Mouse (Mus musculus): ENCODE measurements around the gene Olfr715b. TPM values are rescaled to one million over a fixed set of nuclear protein-coding genes. Genes with fewer than 3 reads are reported as not detected.
"Not testable (repeated sequence)": the region's sequence is repeated elsewhere in the genome, so short reads cannot be mapped to it uniquely, and the experiment has no call there.

Olfr715b gene
- polyA plus RNA-seq (2015; fragmentation: Nextera tagmentation; extraction: Ambion mirVana), result not detected in 2 replicates

GRCm38 (mm10) chr7:107110269-107110668 lies at the start of gene Olfr715b:
TSS of gene Olfr715b (minus strand) at chr7:107110369.
- H3K9ac ChIP-seq; H3K27ac ChIP-seq; ATAC-seq (ENCODE audit: insufficient number of reproducible peaks, insufficient read depth, low FRiP score, low TSS enrichment, low read depth); H3K4me2 ChIP-seq; H3K9me3 ChIP-seq; H3K27me3 ChIP-seq; H3K36me3 ChIP-seq; H3K4me3 ChIP-seq; H3K4me1 ChIP-seq: not testable (repeated sequence)
- WGBS, result 82% methylated on average over 2 of the region's 2 CpGs

DNA sequence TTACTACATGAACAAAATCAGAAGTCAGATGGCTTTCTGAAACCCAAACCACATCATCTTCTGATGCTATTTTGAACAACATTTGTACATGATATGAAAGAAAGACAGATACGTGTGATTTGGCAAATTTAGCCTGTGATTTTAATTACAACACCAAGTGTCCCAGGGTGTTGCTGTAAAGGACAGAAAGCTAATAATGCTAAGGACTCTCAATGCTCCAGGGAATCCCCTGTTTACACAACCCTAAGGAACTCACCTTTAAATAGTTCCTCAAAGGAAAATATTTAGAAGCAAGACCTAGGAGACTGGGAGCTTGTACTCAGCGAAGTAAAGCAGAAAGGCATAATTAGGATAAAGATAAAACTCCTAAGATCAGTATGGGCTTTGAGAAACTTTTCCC lies 27.9 kb upstream of the Olfr715b start, which contains the start of gene Olfr716:
Gene Olfr716, plus strand, starts transcription at position 301 of the 400 bp plus-strand sequence.
- not testable (repeated sequence) for H3K4me2 ChIP-seq; H3K9ac ChIP-seq; H3K36me3 ChIP-seq; ATAC-seq (ENCODE audit: insufficient number of reproducible peaks, insufficient read depth, low FRiP score, low TSS enrichment, low read depth); H3K27me3 ChIP-seq; H3K4me1 ChIP-seq; H3K9me3 ChIP-seq; H3K4me3 ChIP-seq; H3K27ac ChIP-seq
- 69% methylated on average over 2 of the region's 2 CpGs for WGBS

DNA sequence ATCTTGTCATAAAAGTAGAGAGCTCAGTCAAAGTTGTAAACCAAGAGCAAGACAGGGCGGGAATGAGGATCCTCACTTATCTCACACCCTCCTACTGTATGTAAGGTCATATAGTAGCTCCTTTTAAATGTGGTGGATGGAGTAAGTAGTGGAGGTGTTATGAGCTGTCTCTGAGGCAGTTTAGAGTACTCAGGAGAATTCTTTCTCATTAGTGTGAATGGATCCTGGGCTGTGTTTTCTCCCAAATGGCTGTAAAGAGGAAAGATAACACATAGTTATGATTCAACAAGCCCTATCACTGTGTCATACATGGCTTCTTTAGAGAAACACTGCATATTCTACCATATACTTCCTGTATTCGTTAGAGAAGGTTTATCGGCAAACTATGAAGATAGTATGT lies 20.8 kb upstream of the Olfr715b start, which contains the start of gene Olfr715:
Gene Olfr715, minus strand, starts transcription at position 101 of the 400 bp plus-strand sequence.
- H3K9me3 ChIP-seq; H3K9ac ChIP-seq; H3K27me3 ChIP-seq; ATAC-seq (ENCODE audit: insufficient number of reproducible peaks, insufficient read depth, low FRiP score, low TSS enrichment, low read depth); H3K27ac ChIP-seq; H3K4me1 ChIP-seq; H3K4me2 ChIP-seq; H3K36me3 ChIP-seq; H3K4me3 ChIP-seq: not testable (repeated sequence)
- 89% methylated on average over 3 of the region's 3 CpGs for WGBS

DNA sequence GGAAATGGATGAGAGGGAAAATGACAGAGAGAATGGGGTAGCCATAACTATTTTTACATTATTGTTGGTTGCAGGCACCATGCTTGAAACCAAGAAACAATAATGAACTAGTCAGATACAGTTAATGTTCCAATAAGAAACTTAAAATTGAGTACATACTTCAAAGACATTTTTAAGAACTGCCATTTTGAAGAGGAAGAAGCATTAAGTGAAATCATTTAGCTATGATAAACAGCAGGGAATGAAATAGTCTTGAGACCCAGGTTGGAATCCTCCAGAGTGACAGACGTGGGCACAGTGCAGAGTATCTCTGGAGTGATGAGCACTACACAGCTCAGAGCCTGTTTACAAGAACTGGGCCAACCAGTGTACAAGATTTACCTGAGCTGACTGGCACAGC lies 17.2 kb downstream of the Olfr715b start, which contains the start of gene Olfr17:
Gene Olfr17, plus strand, starts transcription at position 301 of the 400 bp plus-strand sequence.
- WGBS, result 46% methylated on average over 1 of the region's 1 CpGs
- Histone ChIP-seq H3K9me3 (0 out of 2 replicates have a peak, but pooled peaks cover 5% of the 10 kb centered on the region), H3K27me3 (no peaks in the 10 kb centered on the region), H3K4me3 (no peak within 1 kb of the TSS), H3K9ac (no peak within 1 kb of the TSS), H3K4me1 (no peaks in the 10 kb centered on the region), H3K27ac (no peak within 1 kb of the TSS), H3K4me2 (no peak within 1 kb of the TSS), H3K36me3 (no peaks in the 10 kb centered on the region)
- no peak for ATAC-seq (ENCODE audit: insufficient number of reproducible peaks, insufficient read depth, low FRiP score, low TSS enrichment, low read depth)

- ATAC-seq (ENCODE audit: insufficient number of reproducible peaks, insufficient read depth, low FRiP score, low TSS enrichment, low read depth), result no peak
- WGBS, result 85% methylated on average over 2 of the region's 2 CpGs
- no peaks in the 10 kb centered on the region for H3K36me3 ChIP-seq
- H3K9ac ChIP-seq, result no peak within 1 kb of the TSS
- no peak within 1 kb of the TSS for H3K4me3 ChIP-seq
- no peak within 1 kb of the TSS for H3K4me2 ChIP-seq
- no peaks in the 10 kb centered on the region for H3K27me3 ChIP-seq
- peaks cover 4% of the 10 kb centered on the region for H3K9me3 ChIP-seq
- H3K4me1 ChIP-seq, result no peaks in the 10 kb centered on the region
- H3K27ac ChIP-seq, result no peak within 1 kb of the TSS
Observed at GRCm38 (mm10) chr7:107070681-107071080, 39.5 kb downstream of the Olfr715b start, which contains the start of gene Olfr714. TSS of gene Olfr714 (plus strand) at chr7:107070981.

Other genes starting within 250 kb of the Olfr715b start
- gene Olfr704, start 247.2 kb downstream of the Olfr715b start, polyA plus RNA-seq (2015; fragmentation: Nextera tagmentation; extraction: Ambion mirVana), result not detected in 2 replicates
- not detected in 2 replicates for gene Olfr705, start 233.5 kb downstream of the Olfr715b start, polyA plus RNA-seq (2015; fragmentation: Nextera tagmentation; extraction: Ambion mirVana)
- not detected in 2 replicates for gene Olfr706, start 222.2 kb downstream of the Olfr715b start, polyA plus RNA-seq (2015; fragmentation: Nextera tagmentation; extraction: Ambion mirVana)
- not detected in 2 replicates for gene Olfr707, start 209.1 kb downstream of the Olfr715b start, polyA plus RNA-seq (2015; fragmentation: Nextera tagmentation; extraction: Ambion mirVana)
- gene Olfr1532-ps1, start 202.4 kb downstream of the Olfr715b start, polyA plus RNA-seq (2015; fragmentation: Nextera tagmentation; extraction: Ambion mirVana), result not detected in 2 replicates
- gene Olfr709-ps1, start 178.2 kb downstream of the Olfr715b start, polyA plus RNA-seq (2015; fragmentation: Nextera tagmentation; extraction: Ambion mirVana), result not detected in 2 replicates
- gene Olfr710, start 162.1 kb downstream of the Olfr715b start, polyA plus RNA-seq (2015; fragmentation: Nextera tagmentation; extraction: Ambion mirVana), result not detected in 2 replicates
- gene Olfr6, start 146.4 kb downstream of the Olfr715b start, polyA plus RNA-seq (2015; fragmentation: Nextera tagmentation; extraction: Ambion mirVana), result not detected in 2 replicates
- gene Olfr711, start 134.9 kb downstream of the Olfr715b start, polyA plus RNA-seq (2015; fragmentation: Nextera tagmentation; extraction: Ambion mirVana), result not detected in 2 replicates
- not detected in 2 replicates for gene Olfr2, start 104.3 kb downstream of the Olfr715b start, polyA plus RNA-seq (2015; fragmentation: Nextera tagmentation; extraction: Ambion mirVana)
- not detected in 2 replicates for gene Olfr713, start 79.2 kb downstream of the Olfr715b start, polyA plus RNA-seq (2015; fragmentation: Nextera tagmentation; extraction: Ambion mirVana)
- gene Olfr714, start 39.4 kb downstream of the Olfr715b start, polyA plus RNA-seq (2015; fragmentation: Nextera tagmentation; extraction: Ambion mirVana), result not detected in 2 replicates
- gene Olfr17, start 17.1 kb downstream of the Olfr715b start, polyA plus RNA-seq (2015; fragmentation: Nextera tagmentation; extraction: Ambion mirVana), result not detected in 2 replicates
- not detected in 2 replicates for gene Olfr715, start 20.7 kb upstream of the Olfr715b start, polyA plus RNA-seq (2015; fragmentation: Nextera tagmentation; extraction: Ambion mirVana)
- gene Olfr716, start 28.0 kb upstream of the Olfr715b start, polyA plus RNA-seq (2015; fragmentation: Nextera tagmentation; extraction: Ambion mirVana), result not detected in 2 replicates
- gene Nlrp14, start 56.6 kb upstream of the Olfr715b start, polyA plus RNA-seq (2015; fragmentation: Nextera tagmentation; extraction: Ambion mirVana), result not detected in 2 replicates
- not detected in 2 replicates for gene Rbmxl2, start 99.1 kb upstream of the Olfr715b start, polyA plus RNA-seq (2015; fragmentation: Nextera tagmentation; extraction: Ambion mirVana)

All from embryonic facial prominence, embryonic 13.5 days (tissue).